Mouse (Mus musculus) MEL (cell line): ENCODE results near the gene Peli1. TPM values are rescaled to one million over a fixed set of nuclear protein-coding genes. Genes with fewer than 3 reads are reported as not detected.
A peak's percentile ranks its signal among the peaks of the same experiment; 100 is the strongest.

ENCODE experiments used
- DNase-seq: peaks from one replicate; pipeline ENCODE4 v3.0.0; 2011; ENCODE audit warnings: low read depth, low spot score
- H3K27ac ChIP-seq: 2 replicates; pipeline ENCODE4 v1.5.1; 2012; ENCODE audit warnings: low read depth, mild to moderate bottlenecking, control low read depth, low read length, moderate library complexity; ENCODE audit not compliant: control insufficient read depth
- H3K27me3 ChIP-seq, 2 experiments: fragments of 150-350 bp in 1 of 2; sonication (generic) in 1 of 2; 2 replicates each; pipeline ENCODE4 v1.6.1; 2012; ENCODE audit warnings: low read length in 2 of 2, mild to moderate bottlenecking in 2 of 2, improper control_type of control experiment in 1 of 2, moderate library complexity in 1 of 2; ENCODE audit not compliant: insufficient read depth in 2 of 2, control insufficient read depth in 1 of 2
- H3K36me3 ChIP-seq, 2 experiments: 2 replicates each; pipeline ENCODE4 v1.6.1; 2012 to 2014; ENCODE audit warnings: low read length in 2 of 2, improper control_type of control experiment in 1 of 2, inconsistent platforms in 1 of 2, mild to moderate bottlenecking in 1 of 2; ENCODE audit not compliant: insufficient read depth in 2 of 2, control insufficient read depth in 1 of 2
- H3K4me1 ChIP-seq, 2 experiments: fragments of 150-350 bp in 1 of 2; sonication (generic) in 1 of 2; 2 replicates each; pipeline ENCODE4 v1.6.1; 2012; ENCODE audit warnings: low read length in 2 of 2, improper control_type of control experiment in 1 of 2, mild to moderate bottlenecking in 1 of 2; ENCODE audit not compliant: insufficient read depth in 2 of 2, control insufficient read depth in 1 of 2
- H3K4me3 ChIP-seq, 2 experiments: fragments of 150-350 bp in 1 of 2; sonication (generic) in 1 of 2; 2 replicates each; pipeline ENCODE4 v1.5.1; 2012; ENCODE audit warnings: low read depth in 2 of 2, low read length in 2 of 2, mild to moderate bottlenecking in 2 of 2, moderate library complexity in 2 of 2, control low read depth in 1 of 2, improper control_type of control experiment in 1 of 2; ENCODE audit not compliant: control insufficient read depth in 1 of 2, insufficient read depth in 1 of 2
- H3K79me2 ChIP-seq: 2 replicates; pipeline ENCODE4 v1.6.1; 2012; ENCODE audit warnings: mild to moderate bottlenecking, low read length, moderate library complexity; ENCODE audit not compliant: control insufficient read depth, poor library complexity, insufficient read depth
- H3K9ac ChIP-seq: 2 replicates; pipeline ENCODE4 v1.6.1; 2012; ENCODE audit warnings: low read depth, mild to moderate bottlenecking, control low read depth, low read length, moderate library complexity; ENCODE audit not compliant: control insufficient read depth, poor library complexity, severe bottlenecking
- H3K9me3 ChIP-seq: fragments of 150-350 bp; sonication (generic); replicated peaks from 2 replicates; pipeline ENCODE4 v1.6.1; 2012; ENCODE audit warnings: mild to moderate bottlenecking, low read length, improper control_type of control experiment, moderate library complexity; ENCODE audit not compliant: insufficient read depth
- CHD1 ChIP-seq: IDR thresholded peaks from 2 replicates; pipeline ENCODE4 v1.6.1; 2012; ENCODE audit warnings: low read depth, mild to moderate bottlenecking, inconsistent platforms, low read length, improper control_type of control experiment
- CTCF ChIP-seq, 3 experiments: IDR thresholded peaks in 2 of 3; conservative IDR thresholded peaks in 1 of 3; 2 replicates each; pipeline ENCODE4 v1.5.1; 2011 to 2012; ENCODE audit warnings: low read length in 3 of 3, low read depth in 2 of 3, mild to moderate bottlenecking in 2 of 3, improper control_type of control experiment in 1 of 3, inconsistent platforms in 1 of 3, mixed read lengths in 1 of 3, moderate library complexity in 1 of 3; ENCODE audit not compliant: control insufficient read depth in 1 of 3, insufficient read depth in 1 of 3, poor library complexity in 1 of 3, severe bottlenecking in 1 of 3
- ETS1 ChIP-seq: IDR thresholded peaks from 2 replicates; pipeline ENCODE4 v1.6.1; 2012; ENCODE audit warnings: low read depth, mild to moderate bottlenecking, inconsistent platforms, low read length, improper control_type of control experiment, moderate library complexity
- GABPA ChIP-seq: IDR thresholded peaks from 2 replicates; pipeline ENCODE4 v1.6.1; 2012; ENCODE audit warnings: low read depth, mild to moderate bottlenecking, inconsistent platforms, low read length, improper control_type of control experiment, moderate library complexity
- HCFC1 ChIP-seq: IDR thresholded peaks from 2 replicates; pipeline ENCODE4 v1.6.1; 2012; ENCODE audit warnings: low read depth, mild to moderate bottlenecking, inconsistent platforms, low read length, improper control_type of control experiment, moderate library complexity
- KAT2A ChIP-seq: conservative IDR thresholded peaks from 2 replicates; pipeline ENCODE4 v1.6.1; 2012; ENCODE audit warnings: low read depth, low read length, improper control_type of control experiment, inconsistent platforms
- MAX ChIP-seq: IDR thresholded peaks from 2 replicates; pipeline ENCODE4 v1.6.1; 2011; ENCODE audit warnings: low read length, improper control_type of control experiment
- MEF2A ChIP-seq: IDR thresholded peaks from 2 replicates; pipeline ENCODE4 v1.6.1; 2014; ENCODE audit warnings: low read depth, mild to moderate bottlenecking, inconsistent platforms, low read length, improper control_type of control experiment; ENCODE audit not compliant: poor library complexity, insufficient replicate concordance, severe bottlenecking; ENCODE audit errors: extremely low read depth
- NELFE ChIP-seq: IDR thresholded peaks from 2 replicates; pipeline ENCODE4 v1.6.1; 2011; ENCODE audit warnings: low read depth, low read length, improper control_type of control experiment
- NRF1 ChIP-seq: IDR thresholded peaks from 2 replicates; pipeline ENCODE4 v1.6.1; 2014; ENCODE audit warnings: low read depth, mild to moderate bottlenecking, inconsistent platforms, low read length, improper control_type of control experiment, moderate library complexity; ENCODE audit not compliant: poor library complexity, insufficient read depth, severe bottlenecking
- POLR2A ChIP-seq, 2 experiments: IDR thresholded peaks; 2 replicates each; pipeline ENCODE4 v1.6.1; 2011 to 2012; ENCODE audit warnings: low read length in 2 of 2, mild to moderate bottlenecking in 2 of 2, control low read depth in 1 of 2, improper control_type of control experiment in 1 of 2, low read depth in 1 of 2, moderate library complexity in 1 of 2; ENCODE audit not compliant: control insufficient read depth in 1 of 2, insufficient read depth in 1 of 2, poor library complexity in 1 of 2
- RAD21 ChIP-seq: IDR thresholded peaks from 2 replicates; pipeline ENCODE4 v1.6.1; 2011; ENCODE audit warnings: mild to moderate bottlenecking, low read depth, low read length, improper control_type of control experiment
- SIN3A ChIP-seq: IDR thresholded peaks from 2 replicates; pipeline ENCODE4 v1.6.1; 2012; ENCODE audit warnings: low read length, improper control_type of control experiment, inconsistent platforms
- TBP ChIP-seq: IDR thresholded peaks from 2 replicates; pipeline ENCODE4 v1.8.0; 2011; ENCODE audit warnings: low read depth, low read length, improper control_type of control experiment
- TCF12 ChIP-seq: IDR thresholded peaks from 2 replicates; pipeline ENCODE4 v1.6.1; 2014; ENCODE audit warnings: low read depth, mild to moderate bottlenecking, inconsistent platforms, low read length, improper control_type of control experiment, moderate library complexity
- UBTF ChIP-seq: IDR thresholded peaks from 2 replicates; pipeline ENCODE4 v1.6.1; 2012; ENCODE audit warnings: low read depth, mild to moderate bottlenecking, inconsistent platforms, low read length, improper control_type of control experiment, moderate library complexity, borderline replicate concordance; ENCODE audit not compliant: insufficient read depth
- ZC3H11A ChIP-seq: IDR thresholded peaks from 2 replicates; pipeline ENCODE4 v1.6.1; 2012; ENCODE audit warnings: low read depth, mild to moderate bottlenecking, inconsistent platforms, low read length, improper control_type of control experiment
- ZNF384 ChIP-seq: IDR thresholded peaks from 2 replicates; pipeline ENCODE4 v1.6.1; 2012; ENCODE audit warnings: low read depth, mild to moderate bottlenecking, inconsistent platforms, low read length, improper control_type of control experiment
- polyA plus RNA-seq, 2 experiments: library from polyadenylated mRNA; stranded (reverse) in 1 of 2; unstranded in 1 of 2; fragments of >175 nt in 1 of 2; fragments of >200 nt in 1 of 2; gene quantifications; 2 replicates each; pipeline versions ENCODE4 v1.2.1 to v1.2.4; 2012; ENCODE audit warnings: low replicate concordance in 2 of 2, low read depth in 1 of 2; ENCODE audit not compliant: insufficient read length in 2 of 2, insufficient read depth in 1 of 2, missing spikeins in 1 of 2
- total RNA-seq: library from RNA; depleted of rRNA; stranded (reverse); fragments of 300-350 nt; gene quantifications from 2 replicates; pipeline ENCODE4 v1.2.3, GENCODE M21; 2012

Gene Peli1
- total and polyA plus RNA-seq, 3 experiments = 7.5 to 11.6 TPM; not detected in 1

- TF ChIP-seq CTCF (IDR thresholded peaks at IDR 0.05 in 2 of 3, conservative IDR thresholded peaks at IDR 0.05 in 1 of 3; ENCODE audit: control insufficient read depth in 1 of 3, insufficient read depth in 1 of 3, low read depth in 2 of 3, low read length in 3 of 3, poor library complexity in 1 of 3, severe bottlenecking in 1 of 3) (no peak), KAT2A (no peak), RAD21 (no peak), NELFE (no peak), ZC3H11A (no peak), ZNF384 (no peak), MAX (no peak), MEF2A (no peak), TBP (no peak), CHD1 (no peak), NRF1 (no peak)
- H3K27me3 ChIP-seq = 0 out of 4 replicates have a peak, but pooled peaks cover 0 to 1% of the 10 kb centered on the region in 2 experiments
- peaks cover 19% of the 10 kb centered on the region for H3K79me2 ChIP-seq
- no peak overlapping the region for H3K9ac ChIP-seq
- H3K27ac ChIP-seq = no peak overlapping the region
- no peak for DNase-seq
- H3K4me3 ChIP-seq = no peak overlapping the region
- H3K9me3 ChIP-seq = no peaks in the 10 kb centered on the region
- peaks cover 3 to 10% of the 10 kb centered on the region in 2 experiments; a peak in 3 of 4 replicates for H3K4me1 ChIP-seq
- H3K36me3 ChIP-seq = peaks cover 0 to 5% of the 10 kb centered on the region in 2 experiments; a peak in 2 of 4 replicates
These were observed 1.5 kb upstream of the Peli1 start for GRCm38 (mm10) chr11:21089571-21089970.

GRCm38 (mm10) chr11:21091428-21092405 is 626 bp downstream of the Peli1 start:
- Histone ChIP-seq H3K79me2 (peaks cover 26% of the 10 kb centered on the region), H3K27ac (peak overlapping the region; percentile 60), H3K4me3 (peak overlapping the region; percentile 83 to 92), H3K27me3 (0 out of 4 replicates have a peak, but pooled peaks cover 0 to 1% of the 10 kb centered on the region in 2 experiments), H3K4me1 (peaks cover 6 to 10% of the 10 kb centered on the region in 2 experiments; a peak in 3 of 4 replicates), H3K9ac (peak overlapping the region; percentile 95), H3K9me3 (no peaks in the 10 kb centered on the region), H3K36me3 (peaks cover 0 to 9% of the 10 kb centered on the region in 2 experiments; a peak in 2 of 4 replicates)
- TF ChIP-seq CTCF (IDR thresholded peaks at IDR 0.05 in 2 of 3, conservative IDR thresholded peaks at IDR 0.05 in 1 of 3; ENCODE audit: control insufficient read depth in 1 of 3, insufficient read depth in 1 of 3, low read depth in 2 of 3, low read length in 3 of 3, poor library complexity in 1 of 3, severe bottlenecking in 1 of 3) = peak in 1 of 3 experiments; percentile 12; a peak in 2 of 6 replicates
- peak; percentile 2; the same call in 1 of the 2 replicates for TF ChIP-seq MAX
- peak; percentile 4; the same call in 1 of the 2 replicates for TF ChIP-seq TCF12
- TF ChIP-seq SIN3A = peak; percentile 7; the same call in 1 of the 2 replicates
- peak; percentile 29; the same call in 1 of the 2 replicates for TF ChIP-seq UBTF
- no peak for TF ChIP-seq GABPA
- no peak for TF ChIP-seq ETS1
- peak; percentile 30; the same call in 1 of the 2 replicates for TF ChIP-seq HCFC1
- TF ChIP-seq POLR2A (IDR thresholded peaks at IDR 0.05; ENCODE audit: control insufficient read depth in 1 of 2, insufficient read depth in 1 of 2, low read depth in 1 of 2, low read length in 2 of 2, poor library complexity in 1 of 2) = 0 out of 4 replicates have a peak, but pooled peaks of 1 of the 2 experiments have one; percentile 0
- DNase-seq = peak; percentile 62
